Mouse (Mus musculus) hindbrain, postnatal 0 days (tissue): ENCODE measurements around the gene Igf1. TPM values are rescaled to one million over a fixed set of nuclear protein-coding genes. Genes with fewer than 3 reads are reported as not detected.

Source experiments
- ATAC-seq: fragments of 200-750 bp; cut with Nextera tagmentation; 2 replicates; pipeline ENCODE4 v1.8.0; 2017; ENCODE audit warnings: mild to moderate bottlenecking, moderate TSS enrichment, moderate library complexity
- DNase-seq: peaks from one replicate; pipeline ENCODE4 v3.0.0-alpha.2; 2015; ENCODE audit warnings: low spot score
- H3K27ac ChIP-seq: fragments of 300-500 bp; sonication (generic); 2 replicates; pipeline ENCODE4 v1.5.1; 2014; ENCODE audit warnings: mild to moderate bottlenecking
- H3K27me3 ChIP-seq: fragments of 300-500 bp; sonication (generic); 2 replicates; pipeline ENCODE4 v1.6.1; 2014; ENCODE audit warnings: low read length, mixed read lengths; ENCODE audit not compliant: insufficient read depth
- H3K36me3 ChIP-seq: fragments of 300-500 bp; sonication (generic); 2 replicates; pipeline ENCODE4 v1.6.1; 2014; ENCODE audit warnings: low read length, mixed read lengths; ENCODE audit not compliant: insufficient read depth
- H3K4me1 ChIP-seq: fragments of 300-500 bp; sonication (generic); 2 replicates; pipeline ENCODE4 v1.6.1; 2014; ENCODE audit warnings: antibody characterized with exemption, low read length, mixed read lengths; ENCODE audit not compliant: insufficient read depth
- H3K4me2 ChIP-seq: fragments of 300-500 bp; sonication (generic); 2 replicates; pipeline ENCODE4 v1.6.1; 2014; ENCODE audit warnings: low read depth, mild to moderate bottlenecking, low read length, moderate library complexity, mixed read lengths
- H3K4me3 ChIP-seq: fragments of 300-500 bp; sonication (generic); 2 replicates; pipeline ENCODE4 v1.5.1; 2014; ENCODE audit warnings: low read length
- H3K9ac ChIP-seq: fragments of 300-500 bp; sonication (generic); replicated peaks from 2 replicates; pipeline ENCODE4 v1.6.1; 2014; ENCODE audit warnings: mild to moderate bottlenecking, low read length, moderate library complexity, mixed read lengths
- H3K9me3 ChIP-seq: fragments of 300-500 bp; sonication (generic); 2 replicates; pipeline ENCODE4 v1.6.1; 2016; ENCODE audit warnings: low read length, mixed read lengths
- CTCF ChIP-seq: IDR thresholded peaks from 2 replicates; pipeline ENCODE4 v1.5.1; 2016; ENCODE audit warnings: antibody characterized with exemption, control low read depth, low read depth
- WGBS: fragments of 180-500 bp; shearing (Covaris S2); extraction: QIAGEN DNeasy Blood & Tissue Kit; methylation state at CpG from one replicate; pipeline ENCODE4 v1.1.7; 2014; 5-methylcytosine and 5-hydroxymethylcytosine counted together
- polyA plus RNA-seq: library from polyadenylated mRNA; unstranded; fragments of >200 nt; fragmentation: Nextera tagmentation; extraction: Ambion mirVana; gene quantifications from 2 replicates; pipeline ENCODE4 v1.2.1, GENCODE M21; 2015
- total RNA-seq: library from RNA; depleted of rRNA; stranded (reverse); fragments of >200 nt; gene quantifications from 2 replicates; pipeline ENCODE4 v1.2.3, GENCODE M21; 2014

The Igf1 gene
- total and polyA plus RNA-seq, 2 experiments from 2014 or later: 9.1 to 14.6 TPM

GRCm38 (mm10) chr10:87913852-87914251 lies 55.8 kb downstream of the Igf1 start:
- no peak for TF ChIP-seq CTCF
- ATAC-seq (no peak), DNase-seq (no peak)
- Histone ChIP-seq H3K4me2 (no peak overlapping the region), H3K36me3 (no peaks in the 10 kb centered on the region), H3K9ac (no peak overlapping the region), H3K27me3 (no peaks in the 10 kb centered on the region), H3K4me3 (no peak overlapping the region), H3K9me3 (no peaks in the 10 kb centered on the region), H3K27ac (no peak overlapping the region), H3K4me1 (no peaks in the 10 kb centered on the region)
- 94% methylated on average over 3 of the region's 3 CpGs for WGBS

GRCm38 (mm10) chr10:87914932-87915331 lies 56.9 kb downstream of the Igf1 start:
- no peak for ATAC-seq

GRCm38 (mm10) chr10:87915782-87916181 lies 57.7 kb downstream of the Igf1 start:
- Histone ChIP-seq H3K4me3 (no peak overlapping the region), H3K27ac (no peak overlapping the region), H3K4me1 (no peaks in the 10 kb centered on the region), H3K9me3 (no peaks in the 10 kb centered on the region), H3K4me2 (no peak overlapping the region), H3K27me3 (no peaks in the 10 kb centered on the region), H3K36me3 (no peaks in the 10 kb centered on the region), H3K9ac (no peak overlapping the region)
- WGBS: 97% methylated on average over 3 of the region's 3 CpGs
- DNase-seq: no peak
- no peak for ATAC-seq
- no peak for TF ChIP-seq CTCF

More at GRCm38 (mm10) chr10:87914932-87915331, 56.9 kb downstream of the Igf1 start:
- no peaks in the 10 kb centered on the region for H3K4me1 ChIP-seq
- H3K9ac ChIP-seq: no peak overlapping the region
- no peak for DNase-seq
- no peaks in the 10 kb centered on the region for H3K36me3 ChIP-seq
- H3K4me2 ChIP-seq: no peak overlapping the region
- no peaks in the 10 kb centered on the region for H3K27me3 ChIP-seq
- 89% methylated on average over 10 of the region's 10 CpGs for WGBS
- H3K27ac ChIP-seq: no peak overlapping the region
- no peak overlapping the region for H3K4me3 ChIP-seq
- H3K9me3 ChIP-seq: no peaks in the 10 kb centered on the region
- no peak for TF ChIP-seq CTCF

- H3K4me3 ChIP-seq: no peak overlapping the region
- H3K27ac ChIP-seq: no peak overlapping the region
- no peak overlapping the region for H3K4me2 ChIP-seq
- no peak for TF ChIP-seq CTCF
- WGBS: 90% methylated on average over 3 of the region's 3 CpGs
- no peak overlapping the region for H3K9ac ChIP-seq
- 0 out of 2 replicates have a peak, but pooled peaks cover under 1% of the 10 kb centered on the region for H3K4me1 ChIP-seq
- H3K9me3 ChIP-seq: no peaks in the 10 kb centered on the region
- ATAC-seq (no peak), DNase-seq (no peak)
- no peaks in the 10 kb centered on the region for H3K27me3 ChIP-seq
- no peaks in the 10 kb centered on the region for H3K36me3 ChIP-seq
These were observed 64.2 kb downstream of the Igf1 start for GRCm38 (mm10) chr10:87922263-87922662.

- WGBS: 37% methylated on average over 8 of the region's 8 CpGs
- DNase-seq (no peak), ATAC-seq (no peak)
- no peak overlapping the region for H3K4me3 ChIP-seq
- no peak for TF ChIP-seq CTCF
- no peak overlapping the region for H3K9ac ChIP-seq
- H3K36me3 ChIP-seq: no peaks in the 10 kb centered on the region
- no peaks in the 10 kb centered on the region for H3K27me3 ChIP-seq
- H3K27ac ChIP-seq: no peak overlapping the region
- no peak overlapping the region for H3K4me2 ChIP-seq
- H3K9me3 ChIP-seq: no peaks in the 10 kb centered on the region
- H3K4me1 ChIP-seq: 0 out of 2 replicates have a peak, but pooled peaks cover 3% of the 10 kb centered on the region
These were observed 68.5 kb downstream of the Igf1 start for GRCm38 (mm10) chr10:87926564-87926963.

- H3K4me3 ChIP-seq: no peak overlapping the region
- H3K9me3 ChIP-seq: no peaks in the 10 kb centered on the region
- H3K4me1 ChIP-seq: 0 out of 2 replicates have a peak, but pooled peaks cover 3% of the 10 kb centered on the region
- TF ChIP-seq CTCF: no peak
- H3K4me2 ChIP-seq: peak overlapping the region; percentile 35
- no peak overlapping the region for H3K27ac ChIP-seq
- ATAC-seq (peak; percentile 85), DNase-seq (peak; percentile 82)
- WGBS: under 1% methylated on average over 6 of the region's 6 CpGs
- no peak overlapping the region for H3K9ac ChIP-seq
- no peaks in the 10 kb centered on the region for H3K27me3 ChIP-seq
- H3K36me3 ChIP-seq: no peaks in the 10 kb centered on the region
These were observed 69.1 kb downstream of the Igf1 start for GRCm38 (mm10) chr10:87927131-87927609.

GRCm38 (mm10) chr10:87948192-87948591 lies 90.1 kb downstream of the Igf1 start:
- DNase-seq: no peak
- Histone ChIP-seq H3K4me3 (no peak overlapping the region), H3K4me1 (no peaks in the 10 kb centered on the region), H3K4me2 (no peak overlapping the region), H3K36me3 (no peaks in the 10 kb centered on the region), H3K27ac (no peak overlapping the region), H3K9me3 (no peaks in the 10 kb centered on the region; the same call in 1 of the 2 replicates), H3K9ac (no peak overlapping the region), H3K27me3 (no peaks in the 10 kb centered on the region)
- no peak for TF ChIP-seq CTCF
- WGBS: 67% methylated on average over 4 of the region's 4 CpGs
- no peak for ATAC-seq
